Mouse (Mus musculus): ENCODE data around the gene Csf3. TPM values are rescaled to one million over a fixed set of nuclear protein-coding genes. Genes with fewer than 3 reads are reported as not detected.
"Not testable (repeated sequence)": the region's sequence is repeated elsewhere in the genome, so short reads cannot be mapped to it uniquely, and the experiment has no call there.

Csf3 gene
- total RNA-seq, 2 experiments from 2014 or later: not detected

GRCm38 (mm10) chr11:98696454-98697216, 4.4 kb upstream of the Csf3 start:
- no peak for DNase-seq

GRCm38 (mm10) chr11:98697225-98697624, 3.8 kb upstream of the Csf3 start:
- no peak for DNase-seq

- DNase-seq: no peak
These were observed 2.0 kb upstream of the Csf3 start for GRCm38 (mm10) chr11:98698849-98699640.

- peak; percentile 82 to 88 for DNase-seq
These were observed 1.2 kb upstream of the Csf3 start for GRCm38 (mm10) chr11:98699911-98700310.

GRCm38 (mm10) chr11:98702323-98702722, 1.3 kb downstream of the Csf3 start:
- DNase-seq: no peak

GRCm38 (mm10) chr11:98705021-98705420, 4.0 kb downstream of the Csf3 start:
- DNase-seq: no peak

GRCm38 (mm10) chr11:98707401-98708281, 6.6 kb downstream of the Csf3 start:
- peak in 1 of 2 experiments; percentile 24 for DNase-seq

GRCm38 (mm10) chr11:98708282-98708956, 7.4 kb downstream of the Csf3 start:
- no peak for DNase-seq

GRCm38 (mm10) chr11:98709001-98709741, 8.1 kb downstream of the Csf3 start:
- no peak for DNase-seq

GRCm38 (mm10) chr11:98710416-98711045, 9.5 kb downstream of the Csf3 start:
- peak; percentile 83 to 89 for DNase-seq

GRCm38 (mm10) chr11:98711046-98711434, 10.0 kb downstream of the Csf3 start:
- DNase-seq: no peak

GRCm38 (mm10) chr11:98712009-98712408, 10.9 kb downstream of the Csf3 start:
- DNase-seq: not testable (repeated sequence)

GRCm38 (mm10) chr11:98713703-98714102, 12.6 kb downstream of the Csf3 start:
- DNase-seq: no peak

- DNase-seq: no peak
These were observed 14.9 kb downstream of the Csf3 start for GRCm38 (mm10) chr11:98715946-98716345.

- peak; percentile 78 to 86 for DNase-seq
These were observed 16.8 kb downstream of the Csf3 start for GRCm38 (mm10) chr11:98717904-98718303.

GRCm38 (mm10) chr11:98720756-98721155, 19.7 kb downstream of the Csf3 start:
- no peak for DNase-seq

- peak; percentile 50 to 65 for DNase-seq
These were observed 20.6 kb downstream of the Csf3 start for GRCm38 (mm10) chr11:98721458-98722226.

- DNase-seq: no peak
These were observed 22.0 kb downstream of the Csf3 start for GRCm38 (mm10) chr11:98723098-98723497.

- DNase-seq: no peak
These were observed 25.0 kb downstream of the Csf3 start for GRCm38 (mm10) chr11:98725926-98726506.
